9 mouse cellular contexts compared by ENCODE assay signal in the genomic region with DNA sequence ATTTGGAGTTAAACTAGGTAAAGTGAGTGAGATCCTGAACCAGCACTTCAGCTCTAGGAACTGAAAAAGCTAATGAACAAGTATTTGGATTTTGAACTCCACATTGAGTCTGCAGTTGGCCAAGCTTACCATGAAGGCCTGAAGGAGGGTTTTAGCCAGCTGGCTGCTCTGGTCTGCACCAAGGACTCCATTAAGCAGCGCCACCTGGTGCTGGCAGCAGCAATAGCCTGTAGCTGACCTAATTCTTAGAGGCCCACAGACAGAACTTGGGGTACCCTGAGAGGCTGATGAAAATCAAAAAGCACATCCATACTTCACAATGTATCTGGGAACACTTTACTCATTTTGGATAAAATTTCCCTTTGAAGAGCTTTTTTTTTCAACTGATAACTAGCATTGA.
DNase-seq lines count a peak whose midpoint lies in the region; ATAC-seq lines count a peak whose summit lies in the region.
"Had no signal": no experiment of that assay in that cellular context is flagged by ENCODE, and none has a peak within 500 bp of the region (broad histone marks: within the 10 kb centered on the region; RNA-seq: fewer than 3 reads in every experiment).

No protein-coding gene starts in this region.

- 0% methylated on average over 1 of the region's 1 CpGs for WGBS in heart, embryonic 10.5 days
- 7% methylated on average over 1 of the region's 1 CpGs for WGBS in forebrain, embryonic 13.5 days

- no peaks in the 10 kb centered on the region for H3K36me3 ChIP-seq in heart, embryonic 10.5 days
- H3K36me3 ChIP-seq in forebrain, embryonic 13.5 days (ENCODE audit: poor library complexity, severe bottlenecking): no peaks in the 10 kb centered on the region
- H3K36me3 ChIP-seq: neural tube, embryonic 13.5 days had no signal

- peak; percentile 9 for DNase-seq in heart, adult 8-10 months (ENCODE audit: low spot score)
- no peak for DNase-seq in heart, embryonic 10.5 days (ENCODE audit: low spot score)
- DNase-seq in brain, adult 2 months (ENCODE audit: low read depth, low spot score): peak; percentile 81
- DNase-seq in kidney, adult 9 months: peak; percentile 39
- DNase-seq in left cerebral cortex, postnatal 36 days (ENCODE audit: low spot score in 2 of 2): peak; percentile 46 to 54
- peak; percentile 70 for DNase-seq in retina, embryonic 14.5 days (ENCODE audit: low spot score)
- no peak for DNase-seq in thymus, postnatal 36 days

- ATAC-seq in forebrain, embryonic 13.5 days: 0 out of 2 replicates have a peak, but pooled peaks have one; percentile 55

- no peak overlapping the region for H3K4me3 ChIP-seq in heart, embryonic 10.5 days
- no peak overlapping the region for H3K4me3 ChIP-seq in forebrain, embryonic 13.5 days
- H3K4me3 ChIP-seq: neural tube, embryonic 13.5 days had no signal

- no peaks in the 10 kb centered on the region for H3K9me3 ChIP-seq in heart, embryonic 10.5 days
- H3K9me3 ChIP-seq in forebrain, embryonic 13.5 days (replicated peaks): no peaks in the 10 kb centered on the region
- H3K9me3 ChIP-seq: neural tube, embryonic 13.5 days had no signal

- H3K4me1 ChIP-seq in heart, embryonic 10.5 days: no peaks in the 10 kb centered on the region
- H3K4me1 ChIP-seq in forebrain, embryonic 13.5 days: no peaks in the 10 kb centered on the region
- H3K4me1 ChIP-seq: neural tube, embryonic 13.5 days had no signal

- intact Hi-C loops in left cerebral cortex, postnatal 36 days (cut with DNase I): loop anchor here (2.0 to 5.0 kb wide), 3 partner anchors 242 to 507 kb away; no protein-coding TSS in a partner anchor

- H3K4me2 ChIP-seq in forebrain, embryonic 13.5 days: no peak overlapping the region
- H3K4me2 ChIP-seq: neural tube, embryonic 13.5 days had no signal

- no peak overlapping the region for H3K27ac ChIP-seq in heart, embryonic 10.5 days
- H3K27ac ChIP-seq in forebrain, embryonic 13.5 days: no peak overlapping the region
- H3K27ac ChIP-seq: neural tube, embryonic 13.5 days had no signal

- no peak overlapping the region for H3K9ac ChIP-seq in forebrain, embryonic 13.5 days
- H3K9ac ChIP-seq: neural tube, embryonic 13.5 days had no signal

- no peaks in the 10 kb centered on the region for H3K27me3 ChIP-seq in heart, embryonic 10.5 days (ENCODE audit: insufficient read depth, poor library complexity, severe bottlenecking)
- no peaks in the 10 kb centered on the region for H3K27me3 ChIP-seq in forebrain, embryonic 13.5 days
- H3K27me3 ChIP-seq: neural tube, embryonic 13.5 days had no signal

Comparison
In these comparisons a context has a peak if more than half of its experiments do, and no peak if none do; other contexts are left out.
1. DNase-seq: peak in heart, adult 8-10 months (single experiment), brain, adult 2 months (single experiment), kidney, adult 9 months (single experiment), left cerebral cortex, postnatal 36 days (2 of 2) and retina, embryonic 14.5 days (single experiment); none in heart, embryonic 10.5 days (single experiment) and thymus, postnatal 36 days (0 of 2).